Mouse (Mus musculus): ENCODE data around the gene Thbs4.

The Thbs4 gene

GRCm38 (mm10) chr13:92717851-92718665 is 76.6 kb downstream of the Thbs4 start:
- DNase-seq (ENCODE audit: low spot score in 2 of 2) = no peak

GRCm38 (mm10) chr13:92712619-92713018 is 82.0 kb downstream of the Thbs4 start:
- no peak for DNase-seq (ENCODE audit: low spot score in 2 of 2)

- no peak for DNase-seq (ENCODE audit: low spot score in 2 of 2)
Observed at GRCm38 (mm10) chr13:92711821-92712220, 82.8 kb downstream of the Thbs4 start.

- DNase-seq (ENCODE audit: low spot score in 2 of 2) = no peak
Observed at GRCm38 (mm10) chr13:92710361-92710760, 84.3 kb downstream of the Thbs4 start.

GRCm38 (mm10) chr13:92709535-92709934 is 85.1 kb downstream of the Thbs4 start:
- DNase-seq (ENCODE audit: low spot score in 2 of 2) = no peak

- no peak for DNase-seq (ENCODE audit: low spot score in 2 of 2)
Observed at GRCm38 (mm10) chr13:92708466-92708865, 86.2 kb downstream of the Thbs4 start.

- no peak for DNase-seq (ENCODE audit: low spot score in 2 of 2)
Observed at GRCm38 (mm10) chr13:92707941-92708340, 86.7 kb downstream of the Thbs4 start.

- DNase-seq (ENCODE audit: low spot score in 2 of 2) = no peak
Observed at GRCm38 (mm10) chr13:92706342-92707061, 88.1 kb downstream of the Thbs4 start.

- DNase-seq (ENCODE audit: low spot score in 2 of 2) = no peak
Observed at GRCm38 (mm10) chr13:92705016-92705535, 89.5 kb downstream of the Thbs4 start.

- DNase-seq (ENCODE audit: low spot score in 2 of 2) = no peak
Observed at GRCm38 (mm10) chr13:92704189-92704588, 90.4 kb downstream of the Thbs4 start.

- DNase-seq (ENCODE audit: low spot score in 2 of 2) = peak in 1 of 2 experiments; percentile 1
Observed at GRCm38 (mm10) chr13:92703241-92704027, 91.2 kb downstream of the Thbs4 start.

GRCm38 (mm10) chr13:92702035-92702434 is 92.6 kb downstream of the Thbs4 start:
- DNase-seq (ENCODE audit: low spot score in 2 of 2) = no peak

Data from natural killer cell, adult 2 months (primary cell).